Mouse (Mus musculus) cerebellum, adult 9-11 months (tissue): ENCODE measurements around the gene Cs.
"Not testable (repeated sequence)": the region's sequence is repeated elsewhere in the genome, so short reads cannot be mapped to it uniquely, and the experiment has no call there.

Experiments
- DNase-seq: peaks from one replicate; pipeline ENCODE4 v3.0.0; 2022

Cs gene

GRCm38 (mm10) chr10:128337306-128338181 lies at the start of gene Cs:
Gene Cs, plus strand, starts transcription at chr10:128337734.
- peak; percentile 97 for DNase-seq

- DNase-seq = peak; percentile 63
Observed at GRCm38 (mm10) chr10:128290594-128290993, 46.9 kb upstream of the Cs start.

- DNase-seq = no peak
Observed at GRCm38 (mm10) chr10:128296370-128297090, 41.0 kb upstream of the Cs start.

GRCm38 (mm10) chr10:128297221-128297620 lies 40.3 kb upstream of the Cs start:
- DNase-seq = peak; percentile 74

- peak; percentile 79 for DNase-seq
Observed at GRCm38 (mm10) chr10:128297622-128298021, 39.9 kb upstream of the Cs start.

- no peak for DNase-seq
Observed at GRCm38 (mm10) chr10:128298243-128298642, 39.3 kb upstream of the Cs start.

- no peak for DNase-seq
Observed at GRCm38 (mm10) chr10:128298702-128299171, 38.8 kb upstream of the Cs start, which contains the start of gene Il23a. Gene Il23a, minus strand, starts transcription at chr10:128298752.

- DNase-seq = no peak
Observed at GRCm38 (mm10) chr10:128302357-128302756, 35.2 kb upstream of the Cs start.

- DNase-seq = no peak
Observed at GRCm38 (mm10) chr10:128302785-128303125, 34.8 kb upstream of the Cs start.

- peak; percentile 100 for DNase-seq
Observed at GRCm38 (mm10) chr10:128303126-128304021, 34.2 kb upstream of the Cs start, which contains the start of gene Pan2. Gene Pan2, plus strand, starts transcription at chr10:128303335.

- DNase-seq = no peak
Observed at GRCm38 (mm10) chr10:128309654-128310053, 27.9 kb upstream of the Cs start.

- peak; percentile 67 for DNase-seq
Observed at GRCm38 (mm10) chr10:128310177-128310576, 27.4 kb upstream of the Cs start.

- no peak for DNase-seq
Observed at GRCm38 (mm10) chr10:128310902-128311301, 26.6 kb upstream of the Cs start.

GRCm38 (mm10) chr10:128315578-128315977 lies 22.0 kb upstream of the Cs start:
- no peak for DNase-seq

GRCm38 (mm10) chr10:128321641-128322040 lies 15.9 kb upstream of the Cs start:
- no peak for DNase-seq

GRCm38 (mm10) chr10:128322141-128323108 lies 15.1 kb upstream of the Cs start, which contains the start of gene Cnpy2:
Gene Cnpy2, plus strand, starts transcription at chr10:128322459.
- peak; percentile 82 for DNase-seq

GRCm38 (mm10) chr10:128323516-128323915 lies 14.0 kb upstream of the Cs start:
- no peak for DNase-seq

GRCm38 (mm10) chr10:128326825-128327224 lies 10.7 kb upstream of the Cs start:
- no peak for DNase-seq

- no peak for DNase-seq
Observed at GRCm38 (mm10) chr10:128327610-128328009, 9.9 kb upstream of the Cs start.

- not testable (repeated sequence) for DNase-seq
Observed at GRCm38 (mm10) chr10:128332358-128333249, 4.9 kb upstream of the Cs start.
